Mouse (Mus musculus) left cerebral cortex, postnatal 14 days (tissue): Measurements from ENCODE around the gene Fbp2. TPM values are rescaled to one million over a fixed set of nuclear protein-coding genes. Genes with fewer than 3 reads are reported as not detected.
A peak's percentile ranks its signal among the peaks of the same experiment; 100 is the strongest.
"Not testable (repeated sequence)": the region's sequence is repeated elsewhere in the genome, so short reads cannot be mapped to it uniquely, and the experiment has no call there.

Source experiments
- DNase-seq, 2 experiments: peaks; one replicate each; pipeline ENCODE4 v3.0.0; 2021 to 2022; ENCODE audit warnings: low spot score in 2 of 2, mixed read lengths in 1 of 2
- intact Hi-C: fragments of 180-260 bp; cut with DNase I; formaldehyde crosslinking; loops from one replicate; pipeline ENCODE4 v1.15.1; 2025
- total RNA-seq, 2 experiments: library from RNA; stranded (reverse); gene quantifications; 2 replicates each; pipeline ENCODE4 v1.2.3; 2021

The Fbp2 gene
- total RNA-seq, 2 experiments from 2014 or later: 0.37 TPM; not detected in 1

DNA sequence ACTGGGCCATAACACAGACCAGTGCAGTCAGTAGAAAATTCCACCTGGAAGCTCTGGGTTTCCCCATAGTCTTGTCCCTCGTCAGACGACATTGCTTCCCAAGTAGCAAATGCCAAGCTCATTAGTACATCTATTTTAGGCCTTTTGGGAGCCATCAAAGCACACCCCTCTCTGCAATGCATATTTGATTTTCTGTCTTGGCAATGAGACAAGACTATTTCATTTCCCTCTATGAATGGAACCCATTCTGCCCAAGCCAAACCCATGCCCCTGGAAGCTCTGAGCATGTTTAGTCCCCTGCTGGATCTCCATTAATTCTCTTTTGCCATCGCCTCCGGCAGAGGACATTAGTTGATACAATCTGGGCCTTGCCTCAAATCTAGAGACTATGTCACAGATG, 8.6 kb upstream of the Fbp2 start:
- intact Hi-C loops: no loop called here
- DNase-seq: no peak

DNA sequence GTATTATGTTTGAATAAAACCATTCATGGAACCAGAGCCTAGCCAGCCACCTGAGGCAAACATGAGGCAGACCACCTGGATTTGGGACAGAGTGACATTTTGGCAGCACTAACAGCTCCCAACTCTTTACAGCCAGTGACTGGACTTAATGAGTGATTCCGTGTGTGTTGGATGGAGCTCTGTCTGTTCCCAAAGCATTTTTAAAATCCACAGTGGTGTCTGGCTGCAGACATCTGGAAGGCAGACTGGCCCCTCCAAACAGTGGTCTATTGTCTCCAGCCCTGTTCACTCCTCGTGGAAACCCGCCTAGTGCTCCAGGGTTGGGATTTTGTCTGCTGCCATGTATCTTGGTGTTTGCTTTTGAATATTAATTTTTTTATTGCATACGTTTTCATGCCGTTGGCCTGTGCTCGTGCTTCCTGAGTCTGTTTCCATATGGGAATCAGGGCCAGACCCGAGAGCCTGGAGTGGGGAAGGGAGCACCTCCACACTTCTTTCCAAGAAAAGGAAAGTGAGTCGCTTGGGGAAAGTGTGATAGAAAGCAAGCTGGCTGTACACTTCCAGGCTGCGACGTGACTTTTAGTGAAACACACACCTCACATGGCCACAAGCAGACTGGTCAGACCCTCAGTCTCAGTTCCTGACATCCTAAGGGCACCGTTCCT, 7.6 kb upstream of the Fbp2 start:
- no peak for DNase-seq
- intact Hi-C loops: no loop called here

DNA sequence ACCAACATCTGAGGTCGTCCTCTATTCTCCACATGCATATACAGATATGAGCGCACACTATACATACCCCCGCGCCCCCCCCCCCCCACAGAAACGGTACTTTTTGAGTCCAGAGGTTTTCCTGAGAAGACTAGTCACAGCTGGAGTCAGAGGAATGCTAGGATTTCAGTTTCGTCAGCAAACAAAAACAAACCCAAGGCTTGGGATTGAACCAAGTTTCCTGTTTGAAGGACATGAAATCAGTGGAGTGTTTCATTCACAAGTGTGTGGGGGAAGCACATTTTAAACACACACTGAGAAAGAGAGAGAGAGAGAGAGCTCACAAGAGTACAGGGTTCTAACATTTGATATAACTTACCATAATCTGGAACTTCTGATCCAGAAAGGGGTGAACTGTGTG, 5.5 kb upstream of the Fbp2 start:
- intact Hi-C loops: no loop called here
- DNase-seq: no peak

DNA sequence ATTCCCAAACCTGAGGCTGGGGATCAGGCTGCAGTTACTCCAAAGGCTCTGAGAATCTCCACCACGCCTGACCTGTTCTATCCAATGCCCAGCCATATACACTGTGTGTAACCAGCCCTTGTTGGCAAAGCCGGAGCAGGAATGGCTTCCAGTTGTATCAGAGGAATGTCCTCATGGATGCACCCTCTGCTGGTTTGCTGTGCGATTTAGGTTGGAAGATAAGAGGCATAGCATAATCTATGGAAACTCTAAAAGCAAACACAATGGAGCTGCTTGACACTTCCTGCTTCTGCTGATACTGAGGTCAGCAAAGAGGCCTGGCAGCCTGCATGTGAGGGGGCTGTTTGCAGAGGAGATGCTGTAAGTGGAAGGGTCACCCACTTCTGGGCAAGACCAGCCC, 4.7 kb upstream of the Fbp2 start:
- intact Hi-C loops: no loop called here
- DNase-seq: no peak

DNA sequence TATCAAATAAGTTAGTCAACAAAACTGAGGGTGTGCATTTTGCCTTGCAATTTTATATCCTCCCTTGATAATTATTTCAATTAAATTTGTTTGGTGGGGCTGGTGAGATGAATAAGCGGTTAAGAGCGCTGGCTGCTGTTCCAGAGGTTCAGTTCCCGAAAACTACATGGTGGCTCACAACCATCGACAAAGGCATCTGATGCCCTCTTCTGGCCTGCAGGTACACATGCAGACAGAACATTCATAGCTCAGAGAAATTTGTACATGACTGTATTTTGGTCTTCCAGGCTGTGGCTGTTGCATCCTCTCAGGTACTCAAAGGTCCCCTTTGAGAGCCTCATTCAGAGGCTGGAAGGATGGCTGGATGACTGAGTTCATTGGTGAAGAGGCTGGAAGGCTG, 1.8 kb upstream of the Fbp2 start:
- intact Hi-C loops: no loop called here
- no peak for DNase-seq

DNA sequence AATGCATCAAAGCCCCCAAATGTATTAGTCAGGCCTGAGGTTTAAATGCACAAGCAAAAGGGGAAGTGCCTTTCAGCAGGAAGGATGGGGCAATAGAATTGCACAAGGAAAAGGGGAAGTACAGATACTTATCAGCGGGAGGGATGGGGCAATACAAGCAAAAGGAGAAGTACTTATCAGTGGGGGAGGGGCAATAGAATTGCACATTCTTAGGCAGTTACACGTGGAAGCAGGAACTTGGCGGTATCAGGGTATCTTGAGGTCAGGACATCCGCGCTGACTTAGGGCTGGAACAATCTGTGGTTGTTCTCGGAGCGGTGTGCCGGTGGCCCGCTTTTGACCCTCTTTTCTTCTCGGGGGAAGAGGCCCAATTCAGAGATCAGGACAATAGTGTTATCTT, 1.0 kb upstream of the Fbp2 start:
- intact Hi-C loops: loop anchor here (5.0 to 10.0 kb wide), 2 partner anchors 97 to 384 kb away; partner anchors contain the start of gene Platr25
- not testable (repeated sequence) for DNase-seq

DNA sequence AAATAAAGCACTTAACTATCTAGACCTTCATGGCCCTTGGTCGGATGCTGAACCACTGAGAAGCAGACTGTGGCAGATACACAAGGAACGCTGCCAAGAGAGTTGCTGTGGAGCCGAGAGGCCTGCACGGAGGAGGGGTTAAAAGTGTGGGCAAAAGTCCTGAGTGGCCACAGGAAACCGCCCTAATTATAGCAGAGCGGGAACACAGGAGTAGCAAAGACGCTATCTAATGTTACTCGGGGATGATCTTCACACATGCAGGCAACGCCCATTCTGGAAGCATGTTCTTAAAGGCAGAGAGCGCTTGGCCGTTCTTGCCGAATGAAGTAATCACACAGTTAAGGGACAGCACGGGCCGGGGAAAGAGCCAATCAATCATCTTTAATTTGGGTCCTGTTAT, 1.4 kb downstream of the Fbp2 start:
- DNase-seq: no peak
- intact Hi-C loops: loop anchor here (5.0 to 10.0 kb wide), 2 partner anchors 95 to 382 kb away; partner anchors contain the start of gene Platr25

DNA sequence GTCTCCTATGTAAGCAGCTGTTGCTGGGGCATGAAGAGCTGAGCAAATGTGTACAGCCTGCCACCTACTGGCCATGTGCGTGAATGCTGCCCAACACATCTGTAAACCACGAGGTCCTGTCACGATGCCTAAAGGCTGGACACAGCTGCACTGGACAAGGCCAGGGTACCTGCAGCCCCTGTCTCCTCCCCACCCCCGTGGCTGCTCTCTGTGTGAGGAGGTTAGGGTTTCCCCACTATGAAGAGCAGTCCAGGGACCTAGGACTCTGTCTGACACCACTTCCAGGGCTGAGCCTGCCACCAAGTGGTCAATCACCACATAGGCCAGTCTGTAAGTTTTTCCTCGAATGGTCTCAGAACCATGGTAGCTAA, 1.9 kb downstream of the Fbp2 start:
- intact Hi-C loops: loop anchor here (5.0 to 10.0 kb wide), 2 partner anchors 94 to 381 kb away; partner anchors contain the start of gene Platr25
- peak; percentile 81 for DNase-seq

DNA sequence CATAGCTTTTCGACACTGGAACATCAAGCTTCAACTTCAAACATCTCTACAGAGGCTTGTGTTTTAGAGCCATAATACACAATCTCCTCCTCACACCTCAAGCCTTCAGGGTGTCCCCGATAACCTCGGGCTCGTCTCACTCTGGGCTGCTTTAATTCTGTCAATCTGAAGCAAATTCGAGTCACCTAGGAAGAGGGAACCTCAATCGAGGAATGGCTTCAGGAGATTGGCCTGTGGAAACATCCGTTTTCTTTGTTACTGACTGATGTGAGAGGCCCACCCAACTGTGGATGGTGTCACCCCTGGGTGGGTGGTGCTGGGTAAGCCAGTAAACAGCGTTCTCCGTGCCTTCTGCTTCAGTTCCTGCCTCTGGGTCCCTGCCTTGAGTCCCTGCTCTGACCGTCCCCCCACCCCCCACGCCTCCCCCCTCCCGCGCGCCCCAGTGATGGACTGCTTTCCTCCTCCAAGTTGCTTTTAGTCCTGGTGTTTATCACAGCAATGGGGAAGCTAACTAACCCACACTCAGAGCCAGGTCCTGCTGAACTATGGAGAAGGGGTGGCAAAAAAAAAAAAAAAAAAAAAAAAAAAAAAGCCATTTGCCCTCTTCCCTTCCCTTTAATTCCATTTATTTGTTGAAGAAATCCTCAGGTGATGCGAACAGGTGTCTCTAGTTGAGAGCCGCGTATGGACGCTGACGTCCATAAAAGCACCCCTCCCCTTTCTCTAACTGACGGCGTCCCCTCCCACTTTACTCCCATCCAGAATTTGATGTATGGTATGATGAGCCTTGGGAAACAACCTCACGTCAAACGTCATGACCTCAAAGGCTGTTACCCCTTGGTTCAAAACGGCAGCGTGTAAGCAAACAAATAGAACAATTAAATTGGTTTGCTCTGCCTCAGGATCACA, 2.6 kb downstream of the Fbp2 start:
- DNase-seq: no peak
- intact Hi-C loops: loop anchor here (2.0 to 10.0 kb wide), 3 partner anchors 93 to 381 kb away; partner anchors contain the start of gene Platr25

DNA sequence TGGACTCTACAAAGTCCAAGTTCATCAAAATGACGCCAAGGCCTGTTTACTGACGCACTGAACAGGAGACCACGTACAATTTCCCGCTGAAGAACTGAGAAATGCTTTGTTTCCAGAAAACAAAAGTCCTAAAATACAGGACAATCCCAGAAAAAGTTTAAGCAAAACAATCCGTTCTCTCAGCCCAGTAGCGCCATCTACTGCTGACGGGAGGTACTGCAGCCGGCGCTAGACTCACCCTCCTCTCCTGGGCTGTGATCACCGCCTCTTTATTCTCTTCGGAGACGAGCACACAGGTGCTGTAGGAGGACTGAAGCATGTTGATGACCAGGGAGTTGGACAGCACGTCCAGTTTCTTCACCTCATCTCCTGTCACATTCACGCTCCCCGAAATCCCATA, 3.6 kb downstream of the Fbp2 start:
- intact Hi-C loops: loop anchor here (2.0 to 10.0 kb wide), 3 partner anchors 92 to 380 kb away; partner anchors contain the start of gene Platr25
- peak; percentile 52 to 78 for DNase-seq

DNA sequence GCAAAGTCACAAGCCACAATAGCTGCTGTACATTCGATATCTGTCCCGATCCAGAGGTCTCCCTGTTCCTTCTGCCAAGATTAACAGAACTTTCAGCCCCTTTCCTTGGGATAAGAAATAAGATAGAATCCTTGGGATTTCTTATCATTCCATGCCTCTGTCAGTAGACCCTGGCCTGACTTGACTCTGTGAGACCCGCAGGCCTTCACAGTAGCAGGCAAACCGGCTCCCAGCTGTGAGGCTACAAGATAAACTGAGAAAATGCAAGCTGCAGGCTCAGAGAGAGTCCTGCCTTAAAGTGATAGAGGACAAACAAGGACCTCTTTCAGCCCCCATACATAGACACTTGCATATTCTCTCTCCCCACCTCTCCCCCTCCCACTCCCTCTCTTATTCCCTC, 24.9 kb downstream of the Fbp2 start:
- DNase-seq: no peak
- intact Hi-C loops: no loop called here

DNA sequence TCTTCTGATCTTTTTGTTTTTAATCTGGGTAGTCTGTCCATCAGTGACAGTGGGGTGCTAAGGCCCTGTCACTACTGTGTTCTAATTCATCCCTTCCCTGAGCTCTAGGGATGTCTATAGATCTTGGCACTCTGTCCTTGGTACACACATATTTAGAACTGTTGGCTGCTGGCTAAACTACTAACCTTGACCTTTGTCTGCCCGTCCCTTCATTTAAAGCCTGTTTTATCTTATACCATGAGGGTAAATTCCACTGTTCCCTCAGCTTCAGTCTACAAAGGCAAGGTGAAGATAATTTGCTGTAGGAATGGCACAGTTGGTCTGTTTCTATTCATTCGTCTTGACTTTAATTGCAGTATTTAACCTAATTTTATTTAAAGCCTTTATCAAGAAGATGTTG, 26.0 kb downstream of the Fbp2 start:
- intact Hi-C loops: no loop called here

DNA sequence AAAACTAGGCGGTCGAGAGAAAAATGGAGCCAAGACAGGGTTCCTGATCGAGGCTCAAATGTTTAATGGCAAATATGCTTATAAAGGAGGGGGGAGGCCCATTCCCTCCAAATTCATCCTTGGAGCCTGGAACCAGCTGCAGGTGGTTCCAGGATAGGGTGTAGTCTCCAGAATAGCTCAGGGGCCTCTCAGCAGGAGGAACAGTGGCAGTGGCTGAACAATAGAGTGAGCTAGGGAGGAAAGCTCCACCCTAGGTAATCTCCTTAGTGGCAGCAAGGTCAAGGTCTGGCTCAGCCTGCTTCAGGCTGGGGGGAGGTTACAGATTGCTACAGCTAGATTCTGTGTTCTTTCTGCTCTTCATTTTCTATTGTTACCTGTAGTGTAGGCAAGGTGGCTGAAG, 42.5 kb downstream of the Fbp2 start:
- intact Hi-C loops: not testable (repeated sequence)

More for the DNA sequence above, 26.0 kb downstream of the Fbp2 start:
- DNase-seq: no peak

DNA sequence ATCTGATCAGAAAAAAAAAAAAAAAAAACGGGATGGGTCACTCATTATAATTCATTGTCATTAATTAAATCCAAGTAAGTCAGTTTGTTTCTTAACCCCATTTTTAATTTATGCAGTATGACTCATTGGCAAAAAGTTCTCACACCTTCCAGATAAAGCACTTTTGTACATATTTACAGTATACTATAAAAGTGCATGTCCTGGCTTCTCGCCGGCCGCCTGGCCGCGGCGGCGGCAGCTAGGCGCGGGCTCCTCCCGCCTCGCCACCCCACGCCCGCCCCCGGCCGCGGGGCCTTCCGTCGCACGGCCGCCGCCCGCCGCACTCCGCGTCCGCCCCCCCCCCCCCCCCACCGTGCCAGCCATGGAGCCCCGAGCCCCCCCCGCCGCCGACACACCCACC, 45.5 kb downstream of the Fbp2 start:
- intact Hi-C loops: no loop called here
- DNase-seq: no peak

More for the DNA sequence above, 42.5 kb downstream of the Fbp2 start:
- not testable (repeated sequence) for DNase-seq

DNA sequence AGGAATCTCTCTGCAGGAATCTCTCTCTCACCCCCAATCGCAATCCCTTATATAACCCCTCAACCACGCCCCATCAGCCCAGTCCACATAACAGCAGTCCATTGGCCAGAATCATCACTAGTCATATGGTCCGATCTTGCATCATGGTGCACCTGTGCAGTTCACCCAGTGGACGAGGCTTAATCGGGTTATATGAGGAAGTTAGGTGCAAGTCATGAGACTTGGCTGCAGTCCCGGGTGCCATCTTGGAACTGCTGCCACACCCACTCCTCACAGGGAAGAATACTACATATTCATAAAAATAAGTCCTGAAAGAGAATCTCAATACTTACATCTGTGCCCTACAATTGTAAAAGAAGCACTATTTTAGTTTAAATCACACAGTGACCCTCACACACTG, 50.2 kb downstream of the Fbp2 start:
- not testable (repeated sequence) for DNase-seq

More for the DNA sequence above, 50.2 kb downstream of the Fbp2 start:
- intact Hi-C loops: not testable (repeated sequence)

Other genes with a start within 250 kb of the Fbp2 start
- 1 to 10 TPM; 2.5 to 3.3 TPM for gene 6720489N17Rik, start 234.2 kb downstream of the Fbp2 start, total RNA-seq
- gene Platr25, start 97.7 kb downstream of the Fbp2 start, total RNA-seq: 10 to 100 TPM in 1 of 2 experiments, 1 to 10 TPM in 1; 9.7 to 12.4 TPM
- 1 to 10 TPM; 4.0 to 4.8 TPM for gene Gm5141, start 72.6 kb downstream of the Fbp2 start, total RNA-seq
- gene Fbp1, start 29.9 kb upstream of the Fbp2 start, total RNA-seq: under 1 TPM in 1 of 2 experiments, not detected in 1; 0.31 TPM
- gene 2010111I01Rik, start 106.5 kb upstream of the Fbp2 start, total RNA-seq: 100 to 1,000 TPM in 1 of 2 experiments, 10 to 100 TPM in 1; 80.6 to 105 TPM